Mouse (Mus musculus): ENCODE measurements around the gene Smtn.

- TF ChIP-seq CTCF (IDR thresholded peaks at IDR 0.05; ENCODE audit: low read depth, low read length): no peak
- no peak for TF ChIP-seq POLR2A (IDR thresholded peaks at IDR 0.05; ENCODE audit: insufficient read depth, low read length)
- TF ChIP-seq EP300 (IDR thresholded peaks at IDR 0.05; ENCODE audit: insufficient read depth, low read depth, low read length): no peak
Observed at GRCm38 (mm10) chr11:3540451-3541085, at the start of gene Smtn.

Measured in ES-Bruce4 (cell line).